Mouse (Mus musculus) liver, postnatal 0 days (tissue): Measurements from ENCODE around the gene Nde1.
A peak's percentile ranks its signal among the peaks of the same experiment; 100 is the strongest.

Experiments
- CTCF ChIP-seq: sonication (generic); IDR thresholded peaks from 2 replicates; pipeline ENCODE4 v1.5.1; 2016; ENCODE audit warnings: antibody characterized with exemption, low read depth
- EP300 ChIP-seq: IDR thresholded peaks from 2 replicates; pipeline ENCODE4 v1.6.1; 2016; ENCODE audit warnings: antibody characterized with exemption, low read depth, mild to moderate bottlenecking

GRCm38 (mm10) chr16:14237100-14237723 is 74.1 kb downstream of the Nde1 start:
- TF ChIP-seq CTCF (peak; percentile 94), EP300 (no peak)
